Mouse (Mus musculus) forebrain, embryonic 16.5 days (tissue): ENCODE measurements around the gene Speer4c. TPM values are rescaled to one million over a fixed set of nuclear protein-coding genes. Genes with fewer than 3 reads are reported as not detected.

Experiments used
- polyA plus RNA-seq: library from polyadenylated mRNA; unstranded; fragments of >200 nt; fragmentation: Nextera tagmentation; extraction: Ambion mirVana; gene quantifications from 2 replicates; pipeline ENCODE4 v1.2.1, GENCODE M21; 2015

Speer4c gene
- polyA plus RNA-seq, 1 experiment from 2014 or later: not detected

Other genes with a start within 250 kb of the Speer4c start
- not detected in 2 replicates for gene Gm21149, start 237.7 kb downstream of the Speer4c start, polyA plus RNA-seq
- gene Gm21190, start 185.0 kb downstream of the Speer4c start, polyA plus RNA-seq: not detected in 2 replicates
- gene Gm21083, start 136.9 kb downstream of the Speer4c start, polyA plus RNA-seq: not detected in 2 replicates
- gene Speer4d, start 95.2 kb downstream of the Speer4c start, polyA plus RNA-seq: not detected in 2 replicates
- gene 4930572O03Rik, start 57.2 kb downstream of the Speer4c start, polyA plus RNA-seq: not detected in 2 replicates
- 33.9 and 37.5 TPM in 2 replicates for gene Cacna2d1, start 220.4 kb upstream of the Speer4c start, polyA plus RNA-seq